Mouse (Mus musculus) erythroblast, adult 5-6 weeks (primary cell): ENCODE data around the gene Gm28635. TPM values are rescaled to one million over a fixed set of nuclear protein-coding genes. Genes with fewer than 3 reads are reported as not detected.

ENCODE experiments used
- ATAC-seq: replicated peaks from 2 replicates; pipeline ENCODE4 v1.8.0; 2016; ENCODE audit warnings: moderate number of reproducible peaks, mild to moderate bottlenecking, moderate TSS enrichment, inconsistent platforms; ENCODE audit not compliant: poor library complexity, low FRiP score, severe bottlenecking
- total RNA-seq, 2 experiments: library from RNA; stranded (forward) in 1 of 2; stranded (reverse) in 1 of 2; fragments of 150-400 nt in 1 of 2; fragments of 200-764, 138-1000 nt in 1 of 2; gene quantifications; 2 replicates each; pipeline versions ENCODE4 v1.2.3 to v1.2.4; 2015 to 2017; ENCODE audit warnings: low replicate concordance in 2 of 2

Gm28635 gene
- total RNA-seq, 2 experiments from 2014 or later, result 1.8 TPM; not detected in 1

GRCm38 (mm10) chr2:84640833-84641232 lies 37.0 kb downstream of the Gm28635 start:
- no peak for ATAC-seq

GRCm38 (mm10) chr2:84638428-84639220 lies 39.2 kb downstream of the Gm28635 start:
- no peak for ATAC-seq

GRCm38 (mm10) chr2:84637452-84638165 lies 40.2 kb downstream of the Gm28635 start:
- no peak for ATAC-seq

- ATAC-seq, result no peak
These were observed 41.6 kb downstream of the Gm28635 start for GRCm38 (mm10) chr2:84636231-84636741.

GRCm38 (mm10) chr2:84635611-84636010 lies 42.2 kb downstream of the Gm28635 start:
- ATAC-seq, result no peak

GRCm38 (mm10) chr2:84634934-84635482 lies 42.8 kb downstream of the Gm28635 start:
- no peak for ATAC-seq

GRCm38 (mm10) chr2:84634006-84634405 lies 43.8 kb downstream of the Gm28635 start:
- ATAC-seq, result no peak

- ATAC-seq, result no peak
These were observed 44.8 kb downstream of the Gm28635 start for GRCm38 (mm10) chr2:84632999-84633398.

- ATAC-seq, result no peak
These were observed 45.8 kb downstream of the Gm28635 start for GRCm38 (mm10) chr2:84632001-84632400.

GRCm38 (mm10) chr2:84627036-84627435 lies 50.8 kb downstream of the Gm28635 start:
- ATAC-seq, result no peak

- ATAC-seq, result no peak
These were observed 51.4 kb downstream of the Gm28635 start for GRCm38 (mm10) chr2:84626366-84626975.

GRCm38 (mm10) chr2:84624201-84624600 lies 53.6 kb downstream of the Gm28635 start:
- ATAC-seq, result no peak

- ATAC-seq, result no peak
These were observed 54.3 kb downstream of the Gm28635 start for GRCm38 (mm10) chr2:84623428-84624119.

- no peak for ATAC-seq
These were observed 55.2 kb downstream of the Gm28635 start for GRCm38 (mm10) chr2:84622668-84623067.

- no peak for ATAC-seq
These were observed 58.0 kb downstream of the Gm28635 start for GRCm38 (mm10) chr2:84619646-84620340.

GRCm38 (mm10) chr2:84618914-84619313 lies 58.9 kb downstream of the Gm28635 start:
- ATAC-seq, result no peak

GRCm38 (mm10) chr2:84617637-84618515 lies 60.0 kb downstream of the Gm28635 start:
- peak; percentile 51; the same call in 1 of the 2 replicates for ATAC-seq

- ATAC-seq, result no peak
These were observed 65.1 kb downstream of the Gm28635 start for GRCm38 (mm10) chr2:84612764-84613163.
